Mouse (Mus musculus) stomach, postnatal 0 days (tissue): ENCODE results near the gene Stmnd1. TPM values are rescaled to one million over a fixed set of nuclear protein-coding genes. Genes with fewer than 3 reads are reported as not detected.

Source experiments
- ATAC-seq: fragments of 200-750 bp; cut with Nextera tagmentation; 2 replicates; pipeline ENCODE4 v1.8.0; 2017; ENCODE audit not compliant: low FRiP score, low TSS enrichment
- DNase-seq: peaks from one replicate; pipeline ENCODE4 v3.0.0-alpha.2; 2016; ENCODE audit warnings: low spot score
- H3K27ac ChIP-seq: fragments of 300-500 bp; sonication (generic); replicated peaks from 2 replicates; pipeline ENCODE4 v1.5.1; 2014; ENCODE audit warnings: mild to moderate bottlenecking, control low read depth
- H3K27me3 ChIP-seq: fragments of 300-500 bp; sonication (generic); 2 replicates; pipeline ENCODE4 v1.6.1; 2014; ENCODE audit warnings: low read length; ENCODE audit not compliant: control insufficient read depth, insufficient read depth
- H3K36me3 ChIP-seq: fragments of 300-500 bp; sonication (generic); 2 replicates; pipeline ENCODE4 v1.6.1; 2014; ENCODE audit warnings: low read length, mixed read lengths; ENCODE audit not compliant: control insufficient read depth, insufficient read depth
- H3K4me1 ChIP-seq: fragments of 300-500 bp; sonication (generic); replicated peaks from 2 replicates; pipeline ENCODE4 v1.6.1; 2014; ENCODE audit warnings: antibody characterized with exemption; ENCODE audit not compliant: control insufficient read depth, insufficient read depth
- H3K4me2 ChIP-seq: fragments of 300-500 bp; sonication (generic); replicated peaks from 2 replicates; pipeline ENCODE4 v1.6.1; 2014; ENCODE audit warnings: low read depth, mild to moderate bottlenecking, control low read depth, moderate library complexity
- H3K4me3 ChIP-seq: fragments of 300-500 bp; sonication (generic); 2 replicates; pipeline ENCODE4 v1.5.1; 2014; ENCODE audit warnings: low read depth, low read length, control low read depth
- H3K9ac ChIP-seq: fragments of 300-500 bp; sonication (generic); 2 replicates; pipeline ENCODE4 v1.6.1; 2014; ENCODE audit warnings: mild to moderate bottlenecking, low read length, control low read depth, mixed read lengths
- H3K9me3 ChIP-seq: fragments of 300-500 bp; sonication (generic); 2 replicates; pipeline ENCODE4 v1.6.1; 2016; ENCODE audit warnings: low read length; ENCODE audit not compliant: control insufficient read depth
- CTCF ChIP-seq: IDR thresholded peaks from 2 replicates; pipeline ENCODE4 v1.5.1; 2016; ENCODE audit warnings: antibody characterized with exemption, low read depth, mild to moderate bottlenecking, moderate library complexity
- EP300 ChIP-seq: optimal IDR thresholded peaks from 2 replicates; pipeline ENCODE3; 2016; ENCODE audit warnings: antibody characterized with exemption
- WGBS: fragments of 180-500 bp; shearing (Covaris S2); extraction: QIAGEN DNeasy Blood & Tissue Kit; methylation state at CpG from one replicate; pipeline ENCODE4 v1.1.7; 2014; 5-methylcytosine and 5-hydroxymethylcytosine counted together
- polyA plus RNA-seq: library from polyadenylated mRNA; unstranded; fragments of >200 nt; fragmentation: Nextera tagmentation; extraction: Ambion mirVana; gene quantifications from 2 replicates; pipeline ENCODE4 v1.2.1, GENCODE M21; 2015

Stmnd1 gene
- polyA plus RNA-seq, 1 experiment from 2014 or later = 0.45 TPM

GRCm38 (mm10) chr13:46337791-46338190 is 64.3 kb downstream of the Stmnd1 start:
- Histone ChIP-seq H3K36me3 (no peaks in the 10 kb centered on the region), H3K4me2 (no peak overlapping the region), H3K27ac (no peak overlapping the region), H3K4me3 (no peak overlapping the region), H3K9me3 (no peaks in the 10 kb centered on the region), H3K9ac (no peak overlapping the region), H3K27me3 (no peaks in the 10 kb centered on the region), H3K4me1 (no peaks in the 10 kb centered on the region)
- no peak for DNase-seq
- TF ChIP-seq EP300 (no peak), CTCF (no peak)
- 69% methylated on average over 2 of the region's 2 CpGs for WGBS
- ATAC-seq = no peak

GRCm38 (mm10) chr13:46339954-46340353 is 66.4 kb downstream of the Stmnd1 start:
- 40% methylated on average over 4 of the region's 4 CpGs for WGBS
- no peaks in the 10 kb centered on the region for H3K4me1 ChIP-seq
- H3K4me2 ChIP-seq = no peak overlapping the region
- DNase-seq (no peak), ATAC-seq (no peak)
- TF ChIP-seq CTCF = no peak
- no peak for TF ChIP-seq EP300
- no peaks in the 10 kb centered on the region for H3K9me3 ChIP-seq
- H3K36me3 ChIP-seq = no peaks in the 10 kb centered on the region
- H3K27me3 ChIP-seq = no peaks in the 10 kb centered on the region
- H3K9ac ChIP-seq = no peak overlapping the region
- H3K4me3 ChIP-seq = no peak overlapping the region
- H3K27ac ChIP-seq = no peak overlapping the region

GRCm38 (mm10) chr13:46340583-46340982 is 67.1 kb downstream of the Stmnd1 start:
- TF ChIP-seq CTCF (no peak), EP300 (no peak)
- Histone ChIP-seq H3K4me1 (no peaks in the 10 kb centered on the region), H3K36me3 (no peaks in the 10 kb centered on the region), H3K27ac (no peak overlapping the region), H3K4me3 (no peak overlapping the region), H3K9ac (no peak overlapping the region), H3K9me3 (no peaks in the 10 kb centered on the region), H3K27me3 (no peaks in the 10 kb centered on the region), H3K4me2 (no peak overlapping the region)
- WGBS = 92% methylated on average over 8 of the region's 8 CpGs
- ATAC-seq (no peak), DNase-seq (no peak)

- Histone ChIP-seq H3K4me1 (no peaks in the 10 kb centered on the region), H3K36me3 (no peaks in the 10 kb centered on the region), H3K9ac (no peak overlapping the region), H3K27me3 (no peaks in the 10 kb centered on the region), H3K27ac (no peak overlapping the region), H3K4me3 (no peak overlapping the region), H3K9me3 (no peaks in the 10 kb centered on the region), H3K4me2 (no peak overlapping the region)
- DNase-seq (no peak), ATAC-seq (no peak)
- 80% methylated on average over 5 of the region's 5 CpGs for WGBS
- TF ChIP-seq EP300 = no peak
- no peak for TF ChIP-seq CTCF
These were observed 67.9 kb downstream of the Stmnd1 start for GRCm38 (mm10) chr13:46341419-46341818.

GRCm38 (mm10) chr13:46343226-46343625 is 69.7 kb downstream of the Stmnd1 start:
- no peak overlapping the region for H3K27ac ChIP-seq
- 50% methylated on average over 7 of the region's 7 CpGs for WGBS

GRCm38 (mm10) chr13:46346830-46347512 is 73.5 kb downstream of the Stmnd1 start:
- no peak for TF ChIP-seq EP300
- TF ChIP-seq CTCF = no peak

More at GRCm38 (mm10) chr13:46343226-46343625, 69.7 kb downstream of the Stmnd1 start:
- no peak for TF ChIP-seq EP300
- TF ChIP-seq CTCF = no peak
- no peak overlapping the region for H3K4me3 ChIP-seq
- H3K4me2 ChIP-seq = no peak overlapping the region
- no peaks in the 10 kb centered on the region for H3K4me1 ChIP-seq
- no peaks in the 10 kb centered on the region for H3K36me3 ChIP-seq
- DNase-seq (no peak), ATAC-seq (no peak)
- H3K9me3 ChIP-seq = no peaks in the 10 kb centered on the region
- H3K27me3 ChIP-seq = no peaks in the 10 kb centered on the region
- H3K9ac ChIP-seq = no peak overlapping the region

More at GRCm38 (mm10) chr13:46346830-46347512, 73.5 kb downstream of the Stmnd1 start:
- Histone ChIP-seq H3K4me2 (no peak overlapping the region), H3K4me1 (no peaks in the 10 kb centered on the region), H3K9ac (no peak overlapping the region), H3K4me3 (no peak overlapping the region), H3K36me3 (no peaks in the 10 kb centered on the region), H3K9me3 (no peaks in the 10 kb centered on the region), H3K27me3 (no peaks in the 10 kb centered on the region), H3K27ac (no peak overlapping the region)
- ATAC-seq (no peak), DNase-seq (no peak)
- 72% methylated on average over 10 of the region's 10 CpGs for WGBS
